Mouse (Mus musculus) hindbrain, embryonic 12.5 days (tissue): ENCODE measurements at regions not wholly inside any gene's neighbourhood (a gene's known extent, or its start where the extent isn't known, plus 50 kb on each side); places are given as distances from the start of the nearest gene placed in this dataset.

Source experiments
- ATAC-seq: fragments of 200-750 bp; cut with Nextera tagmentation; 2 replicates; pipeline ENCODE4 v1.8.0; 2017; ENCODE audit warnings: moderate TSS enrichment; ENCODE audit not compliant: low FRiP score
- H3K27ac ChIP-seq: fragments of 300-500 bp; sonication (generic); 2 replicates; pipeline ENCODE4 v1.5.1; 2016; ENCODE audit warnings: mild to moderate bottlenecking
- H3K27me3 ChIP-seq: fragments of 300-500 bp; sonication (generic); 2 replicates; pipeline ENCODE4 v1.6.1; 2016; ENCODE audit warnings: mild to moderate bottlenecking
- H3K36me3 ChIP-seq: fragments of 300-500 bp; sonication (generic); 2 replicates; pipeline ENCODE4 v1.6.1; 2016; ENCODE audit warnings: mild to moderate bottlenecking
- H3K4me1 ChIP-seq: fragments of 300-500 bp; sonication (generic); 2 replicates; pipeline ENCODE4 v1.6.1; 2016
- H3K4me2 ChIP-seq: fragments of 300-500 bp; sonication (generic); replicated peaks from 2 replicates; pipeline ENCODE4 v1.6.1; 2016; ENCODE audit warnings: mild to moderate bottlenecking
- H3K4me3 ChIP-seq: fragments of 300-500 bp; sonication (generic); 2 replicates; pipeline ENCODE4 v1.5.1; 2016; ENCODE audit warnings: mild to moderate bottlenecking
- H3K9ac ChIP-seq: fragments of 300-500 bp; sonication (generic); 2 replicates; pipeline ENCODE4 v1.6.1; 2016; ENCODE audit warnings: mild to moderate bottlenecking, moderate library complexity
- H3K9me3 ChIP-seq: fragments of 300-500 bp; sonication (generic); replicated peaks from 2 replicates; pipeline ENCODE4 v1.6.1; 2016; ENCODE audit warnings: mild to moderate bottlenecking
- WGBS: fragments of 180-500 bp; shearing (Covaris S2); methylation state at CpG from one replicate; pipeline ENCODE4 v1.1.7; 2016; 5-methylcytosine and 5-hydroxymethylcytosine counted together

DNA sequence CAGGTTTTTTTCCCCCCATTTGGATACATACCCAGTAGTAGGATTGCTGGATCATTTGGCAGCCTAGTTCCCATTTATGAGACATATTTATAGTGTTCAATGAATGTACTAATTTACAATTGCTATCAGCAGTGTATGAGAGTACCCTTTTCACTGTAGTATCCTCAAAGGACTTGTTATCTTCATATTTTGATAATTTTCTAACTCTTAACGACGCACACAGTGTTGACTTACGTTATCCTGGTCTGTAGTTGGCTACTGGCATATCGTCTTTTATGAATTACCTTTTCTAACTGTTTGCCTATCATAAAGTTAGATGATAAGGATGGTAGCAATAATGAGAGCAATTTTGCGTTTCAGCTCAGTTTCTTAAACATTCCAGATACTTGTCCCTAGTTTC lies 186.8 kb downstream of the Foxo1 start:
- 90% methylated on average over 5 of the region's 5 CpGs for WGBS
- Histone ChIP-seq H3K4me1 (no peaks in the 10 kb centered on the region), H3K27me3 (no peaks in the 10 kb centered on the region), H3K36me3 (no peaks in the 10 kb centered on the region), H3K4me2 (no peak overlapping the region), H3K9me3 (no peaks in the 10 kb centered on the region), H3K4me3 (no peak overlapping the region), H3K9ac (no peak overlapping the region), H3K27ac (no peak overlapping the region)
- ATAC-seq = no peak

DNA sequence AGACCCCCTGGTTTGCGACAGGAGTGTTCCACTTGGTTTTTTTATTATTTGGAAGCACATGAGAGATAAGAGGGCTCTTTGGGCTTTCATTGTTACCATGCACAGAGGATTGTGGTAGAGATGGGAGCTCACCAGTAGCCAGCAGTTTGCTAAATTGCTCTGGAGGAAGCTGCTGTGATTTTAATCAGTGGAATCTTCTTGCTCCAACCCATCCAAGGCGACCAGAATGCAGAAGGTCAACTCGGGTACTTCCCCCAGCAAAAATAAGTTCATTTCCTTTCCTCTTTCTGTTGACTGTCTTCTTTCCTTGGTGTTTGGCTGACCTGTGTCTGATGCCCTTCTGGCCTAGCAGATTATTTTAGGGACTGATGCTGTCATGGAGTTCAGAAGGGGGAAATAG lies 184.9 kb downstream of the Foxo1 start:
- Histone ChIP-seq H3K4me1 (no peaks in the 10 kb centered on the region), H3K27ac (no peak overlapping the region), H3K27me3 (no peaks in the 10 kb centered on the region), H3K9me3 (no peaks in the 10 kb centered on the region), H3K4me2 (no peak overlapping the region), H3K36me3 (no peaks in the 10 kb centered on the region), H3K9ac (no peak overlapping the region), H3K4me3 (no peak overlapping the region)
- 69% methylated on average over 3 of the region's 3 CpGs for WGBS
- ATAC-seq = no peak

DNA sequence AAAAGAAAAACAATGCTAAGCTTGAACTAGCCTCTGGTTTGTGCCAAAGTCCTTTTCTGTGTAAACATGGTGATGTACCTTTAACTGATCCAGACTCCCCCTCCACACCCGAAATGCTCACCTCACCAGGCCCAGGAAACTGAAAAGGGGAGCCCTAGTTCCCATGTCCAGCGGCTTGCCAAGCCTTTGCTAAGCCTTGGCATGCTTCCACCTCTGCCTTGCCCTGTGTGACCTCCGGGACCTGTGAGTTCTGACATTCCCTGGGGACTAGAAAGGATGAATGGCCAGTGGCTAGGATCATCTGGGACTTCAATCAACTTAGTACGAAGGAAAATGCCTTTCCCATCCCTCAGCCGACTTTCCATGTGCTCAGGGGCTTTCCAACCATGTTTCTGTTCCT lies 184.2 kb downstream of the Foxo1 start:
- no peak overlapping the region for H3K4me3 ChIP-seq
- no peak overlapping the region for H3K9ac ChIP-seq
- no peaks in the 10 kb centered on the region for H3K27me3 ChIP-seq
- 53% methylated on average over 5 of the region's 5 CpGs for WGBS
- no peak for ATAC-seq
- H3K4me1 ChIP-seq = no peaks in the 10 kb centered on the region
- no peaks in the 10 kb centered on the region for H3K36me3 ChIP-seq
- no peak overlapping the region for H3K27ac ChIP-seq
- H3K9me3 ChIP-seq = no peaks in the 10 kb centered on the region
- H3K4me2 ChIP-seq = no peak overlapping the region

DNA sequence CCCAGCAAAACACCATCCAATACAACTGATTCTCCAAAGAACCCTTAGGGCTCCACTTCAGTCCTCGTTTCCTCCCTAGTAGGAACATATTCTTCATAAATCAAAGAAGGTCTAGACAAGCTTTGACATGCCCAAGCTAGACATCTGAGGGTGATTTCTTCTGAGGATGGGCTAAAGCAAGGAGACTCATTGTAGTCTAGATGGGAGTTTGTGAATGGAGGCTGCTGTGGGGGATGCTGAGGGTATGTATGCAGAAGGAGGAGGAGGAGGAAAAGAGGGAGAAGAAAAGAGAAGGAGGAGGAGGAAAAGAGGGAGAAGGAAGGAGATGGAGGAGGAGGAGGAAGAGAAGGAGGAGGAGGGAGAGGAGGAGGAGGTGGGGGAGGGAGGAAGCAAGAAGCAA lies 178.9 kb downstream of the Foxo1 start:
- Histone ChIP-seq H3K4me3 (no peak overlapping the region), H3K36me3 (no peaks in the 10 kb centered on the region), H3K4me2 (no peak overlapping the region), H3K4me1 (peaks cover 8% of the 10 kb centered on the region; the same call in 1 of the 2 replicates), H3K27me3 (no peaks in the 10 kb centered on the region), H3K27ac (no peak overlapping the region), H3K9ac (no peak overlapping the region), H3K9me3 (no peaks in the 10 kb centered on the region)
- ATAC-seq = no peak
- 69% methylated on average over 1 of the region's 1 CpGs for WGBS

DNA sequence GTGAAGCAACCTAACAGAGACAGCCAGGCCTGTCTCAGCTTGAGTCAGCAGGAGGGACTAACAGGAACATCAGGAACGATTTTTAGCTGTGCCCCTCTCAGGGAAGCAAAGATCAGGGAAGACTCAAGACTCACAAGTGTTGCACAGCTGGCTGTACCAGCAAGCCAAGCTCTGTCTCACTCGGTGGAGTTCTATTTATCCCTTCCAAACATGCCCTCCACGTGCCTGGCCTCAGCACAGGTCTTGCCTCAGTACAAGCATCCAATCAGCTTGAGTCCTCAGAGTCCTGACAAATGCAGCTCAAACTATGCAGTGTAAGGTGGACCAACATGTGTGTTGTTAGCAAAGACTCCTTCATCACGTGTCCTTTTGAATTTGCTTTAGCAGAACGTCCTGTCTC lies 178.4 kb downstream of the Foxo1 start:
- no peaks in the 10 kb centered on the region for H3K36me3 ChIP-seq
- peaks cover 8% of the 10 kb centered on the region; the same call in 1 of the 2 replicates for H3K4me1 ChIP-seq
- no peaks in the 10 kb centered on the region for H3K27me3 ChIP-seq
- 70% methylated on average over 5 of the region's 5 CpGs for WGBS
- no peak overlapping the region for H3K9ac ChIP-seq
- H3K4me2 ChIP-seq = no peak overlapping the region
- H3K9me3 ChIP-seq = no peaks in the 10 kb centered on the region
- H3K27ac ChIP-seq = no peak overlapping the region
- no peak for ATAC-seq
- H3K4me3 ChIP-seq = no peak overlapping the region

DNA sequence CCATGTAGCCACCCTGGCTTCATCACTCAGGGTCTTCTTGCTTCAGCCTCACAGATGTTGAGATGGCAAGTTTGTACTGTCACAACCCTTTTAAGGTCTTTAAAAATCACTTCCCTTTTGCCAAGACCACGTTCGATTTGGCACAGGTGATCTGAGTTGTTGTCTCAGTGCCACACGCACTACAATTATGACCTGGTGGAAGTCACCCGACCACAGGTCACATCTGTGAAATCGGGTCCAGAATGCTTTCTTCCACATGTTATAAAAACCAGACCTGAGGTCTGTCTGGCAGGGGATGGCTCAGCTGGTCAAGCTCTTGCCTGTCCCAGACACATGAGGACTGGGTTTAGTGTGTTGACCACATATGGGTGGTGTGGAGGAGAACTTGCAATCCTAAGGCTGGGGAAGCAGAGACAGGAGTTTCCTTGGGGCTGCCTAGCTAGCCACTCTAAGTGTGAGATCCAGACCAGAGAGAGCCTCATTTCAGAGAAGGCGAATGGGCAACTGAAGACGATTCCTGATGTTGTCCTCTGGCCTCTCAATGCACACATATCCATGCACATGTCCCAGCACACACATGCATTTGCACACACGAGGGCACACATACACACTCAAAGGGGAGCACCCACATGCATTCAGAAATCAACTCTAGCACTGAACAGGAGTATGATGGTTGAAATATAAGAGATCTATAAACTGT lies 176.4 kb downstream of the Foxo1 start:
- WGBS = 85% methylated on average over 8 of the region's 8 CpGs
- Histone ChIP-seq H3K9me3 (no peaks in the 10 kb centered on the region), H3K4me3 (no peak overlapping the region), H3K9ac (no peak overlapping the region), H3K27ac (no peak overlapping the region), H3K27me3 (no peaks in the 10 kb centered on the region), H3K36me3 (no peaks in the 10 kb centered on the region), H3K4me2 (no peak overlapping the region), H3K4me1 (peaks cover 8% of the 10 kb centered on the region; the same call in 1 of the 2 replicates)
- no peak for ATAC-seq

DNA sequence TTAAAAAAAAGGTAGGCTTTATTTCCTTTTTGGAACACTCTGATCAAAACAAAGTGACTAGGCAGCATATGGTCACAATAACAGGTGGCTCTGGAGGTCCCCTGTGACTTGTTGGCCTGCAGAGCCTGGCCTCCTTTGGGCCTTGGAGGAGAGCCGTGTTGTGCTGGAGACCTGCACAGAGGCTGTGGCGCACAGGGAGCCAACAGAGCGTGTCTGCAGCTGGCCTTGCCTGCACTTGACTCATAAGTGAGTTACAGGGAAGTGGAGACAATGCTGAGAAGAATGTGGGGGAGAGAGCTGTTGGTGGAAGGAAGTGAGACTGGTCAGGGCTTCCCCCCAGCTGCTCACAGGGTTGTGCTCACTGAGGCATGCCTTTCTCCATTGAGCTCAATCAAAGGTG lies 175.7 kb downstream of the Foxo1 start:
- no peaks in the 10 kb centered on the region for H3K36me3 ChIP-seq
- H3K27ac ChIP-seq = 0 out of 2 replicates have a peak overlapping the region, but pooled peaks have one; percentile 23
- WGBS = 11% methylated on average over 3 of the region's 3 CpGs
- no peaks in the 10 kb centered on the region for H3K27me3 ChIP-seq
- no peak overlapping the region for H3K4me2 ChIP-seq
- ATAC-seq = peak; percentile 50; the same call in 1 of the 2 replicates
- no peaks in the 10 kb centered on the region for H3K9me3 ChIP-seq
- H3K4me3 ChIP-seq = no peak overlapping the region
- H3K9ac ChIP-seq = no peak overlapping the region
- H3K4me1 ChIP-seq = peaks cover 8% of the 10 kb centered on the region; the same call in 1 of the 2 replicates

DNA sequence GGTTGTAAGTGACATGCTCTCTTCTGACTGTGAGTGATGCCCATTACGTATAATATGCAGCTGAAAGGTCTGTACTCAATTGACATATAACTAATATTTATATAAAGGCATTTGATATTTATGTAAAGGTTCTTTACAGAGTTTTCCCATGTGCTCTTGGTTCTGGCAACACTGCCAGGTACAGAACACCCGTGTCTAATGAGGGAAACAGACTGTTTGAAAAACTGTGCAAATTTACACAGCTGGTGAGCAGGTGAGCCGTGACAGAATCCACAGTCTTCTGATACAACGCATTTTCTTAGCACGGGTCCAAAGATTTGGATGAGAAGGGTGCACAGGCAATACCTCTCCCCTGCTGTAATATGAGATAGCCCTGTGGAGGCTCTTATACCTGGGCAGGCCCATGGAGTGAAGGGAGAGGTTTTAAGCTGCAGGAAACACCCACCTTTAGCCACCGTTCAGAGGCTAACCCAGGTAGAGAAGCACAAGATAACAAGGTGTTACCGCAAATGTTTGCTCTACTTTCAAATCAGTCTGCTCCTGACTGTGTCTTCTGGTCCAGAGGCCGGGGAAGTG lies 161.0 kb downstream of the Foxo1 start:
- Histone ChIP-seq H3K4me1 (no peaks in the 10 kb centered on the region), H3K36me3 (no peaks in the 10 kb centered on the region), H3K4me3 (no peak overlapping the region), H3K9me3 (no peaks in the 10 kb centered on the region), H3K27ac (no peak overlapping the region), H3K4me2 (no peak overlapping the region), H3K9ac (no peak overlapping the region), H3K27me3 (no peaks in the 10 kb centered on the region)
- no peak for ATAC-seq
- 78% methylated on average over 8 of the region's 8 CpGs for WGBS

DNA sequence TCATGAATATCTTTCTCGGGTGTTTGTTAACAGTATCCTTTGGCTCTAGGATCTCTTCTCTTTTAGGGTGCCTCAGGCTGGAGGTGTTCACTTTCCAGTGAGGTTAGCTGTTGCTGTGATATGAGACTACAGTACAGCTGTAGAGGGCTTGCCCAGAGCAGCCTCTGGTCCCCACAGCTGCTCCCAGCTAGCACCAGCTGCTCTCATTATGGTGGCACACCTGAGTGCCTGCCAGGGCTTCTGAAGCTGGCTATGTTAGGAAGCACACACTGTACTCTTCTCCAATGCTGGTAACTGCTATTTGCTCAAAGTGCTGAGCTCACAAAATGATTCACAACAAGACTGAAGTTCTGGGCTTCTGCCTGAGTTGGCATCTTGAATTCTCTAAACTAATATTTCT lies 154.7 kb downstream of the Foxo1 start:
- H3K9me3 ChIP-seq = no peaks in the 10 kb centered on the region
- no peaks in the 10 kb centered on the region for H3K36me3 ChIP-seq
- no peaks in the 10 kb centered on the region for H3K27me3 ChIP-seq
- no peak overlapping the region for H3K9ac ChIP-seq
- H3K4me1 ChIP-seq = no peaks in the 10 kb centered on the region
- no peak overlapping the region for H3K4me3 ChIP-seq
- 84% methylated on average over 1 of the region's 1 CpGs for WGBS
- no peak overlapping the region for H3K27ac ChIP-seq
- H3K4me2 ChIP-seq = no peak overlapping the region
- no peak for ATAC-seq

DNA sequence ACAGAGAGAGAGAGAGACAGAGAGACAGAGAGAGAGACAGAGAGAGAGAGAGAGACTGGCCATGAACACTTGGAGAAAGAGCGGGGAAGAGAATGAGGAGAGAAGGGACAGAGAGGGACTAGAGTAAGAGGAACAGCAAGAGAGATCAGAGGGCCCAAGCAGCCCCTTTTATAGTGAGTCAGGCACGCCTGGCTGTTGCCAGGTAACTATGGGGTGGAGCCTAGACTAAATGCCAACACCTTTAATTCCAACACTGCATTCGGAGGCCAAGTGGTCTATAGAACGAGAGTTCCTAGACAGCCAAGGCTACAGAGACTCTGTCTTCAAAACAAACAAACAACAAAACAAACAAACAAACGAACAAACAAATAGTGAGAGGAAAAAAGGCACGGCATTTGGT lies 148.1 kb downstream of the Foxo1 start:
- Histone ChIP-seq H3K36me3 (no peaks in the 10 kb centered on the region), H3K9me3 (no peaks in the 10 kb centered on the region), H3K4me3 (no peak overlapping the region), H3K27me3 (0 out of 2 replicates have a peak, but pooled peaks cover 3% of the 10 kb centered on the region), H3K4me2 (no peak overlapping the region), H3K4me1 (peaks cover 14% of the 10 kb centered on the region), H3K9ac (no peak overlapping the region), H3K27ac (no peak overlapping the region)
- ATAC-seq = no peak
- WGBS = 66% methylated on average over 6 of the region's 6 CpGs

DNA sequence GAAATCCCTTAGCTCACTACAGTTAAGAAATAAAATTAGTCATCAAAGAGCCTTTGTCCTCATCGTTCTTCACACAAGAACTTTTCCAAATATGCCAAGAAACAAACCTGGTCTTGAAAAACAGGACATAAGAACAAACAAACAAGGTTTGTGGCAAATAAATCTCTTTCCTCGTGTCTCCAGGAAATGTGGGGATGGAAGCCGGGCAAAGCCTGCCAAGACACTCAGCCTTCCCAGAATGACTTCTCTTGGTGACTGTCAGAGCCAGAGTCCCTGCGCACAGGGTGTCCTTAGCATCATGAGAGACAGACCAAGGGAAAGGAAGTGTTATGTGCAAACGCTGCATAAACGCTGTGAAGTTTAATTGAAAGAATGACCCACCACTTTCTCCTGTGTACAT lies 147.2 kb downstream of the Foxo1 start:
- H3K27ac ChIP-seq = no peak overlapping the region
- no peaks in the 10 kb centered on the region for H3K9me3 ChIP-seq
- 36% methylated on average over 6 of the region's 6 CpGs for WGBS
- 0 out of 2 replicates have a peak, but pooled peaks cover 3% of the 10 kb centered on the region for H3K27me3 ChIP-seq
- peaks cover 14% of the 10 kb centered on the region for H3K4me1 ChIP-seq
- H3K4me3 ChIP-seq = no peak overlapping the region
- ATAC-seq = no peak
- H3K36me3 ChIP-seq = no peaks in the 10 kb centered on the region
- no peak overlapping the region for H3K4me2 ChIP-seq
- H3K9ac ChIP-seq = no peak overlapping the region

DNA sequence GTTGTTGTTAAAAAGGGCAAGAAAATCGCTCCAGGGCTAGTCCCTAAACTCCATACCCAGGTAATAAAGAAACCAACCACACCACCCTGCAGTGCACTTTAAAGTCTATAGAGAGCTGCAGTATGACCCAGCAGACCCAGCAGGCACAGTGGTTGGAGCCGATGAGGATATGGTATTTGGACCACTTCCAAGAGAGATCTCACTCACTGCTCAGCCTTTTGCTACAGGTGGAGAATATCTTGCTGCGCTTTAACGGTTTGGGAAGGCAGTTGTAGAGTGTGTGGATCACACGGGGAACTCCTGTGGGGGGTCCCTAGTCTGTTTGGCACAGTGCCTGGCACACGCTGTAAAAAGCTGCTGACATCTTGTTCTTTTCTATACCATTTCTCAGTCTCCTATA lies 145.9 kb downstream of the Foxo1 start:
- Histone ChIP-seq H3K4me2 (no peak overlapping the region), H3K9ac (no peak overlapping the region), H3K27me3 (0 out of 2 replicates have a peak, but pooled peaks cover 3% of the 10 kb centered on the region), H3K36me3 (no peaks in the 10 kb centered on the region), H3K4me1 (peaks cover 14% of the 10 kb centered on the region), H3K27ac (no peak overlapping the region), H3K4me3 (no peak overlapping the region), H3K9me3 (no peaks in the 10 kb centered on the region)
- 35% methylated on average over 6 of the region's 6 CpGs for WGBS
- ATAC-seq = no peak
